Mouse (Mus musculus): ENCODE measurements around the gene Zc3hav1l. TPM values are rescaled to one million over a fixed set of nuclear protein-coding genes. Genes with fewer than 3 reads are reported as not detected.

The Zc3hav1l gene
- polyA plus RNA-seq, 1 experiment from 2014 or later: 8.7 TPM

- peaks cover 11 to 12% of the 10 kb centered on the region in 2 experiments for H3K4me1 ChIP-seq (ENCODE audit: control insufficient read depth in 2 of 2, insufficient read depth in 2 of 2, low read length in 2 of 2)
- no peak for ATAC-seq (ENCODE audit: insufficient number of reproducible peaks, insufficient read depth, low FRiP score, low read depth)
- H3K4me3 ChIP-seq (ENCODE audit: control insufficient read depth in 1 of 2, insufficient read depth in 1 of 2, low read depth in 1 of 2, low read length in 2 of 2): no peak overlapping the region
- peaks cover 19% of the 10 kb centered on the region for H3K36me3 ChIP-seq (ENCODE audit: control insufficient read depth, insufficient read depth, low read length)
- no peaks in the 10 kb centered on the region for H3K9me3 ChIP-seq (ENCODE audit: control insufficient read depth, low read length)
- no peak overlapping the region for H3K9ac ChIP-seq (ENCODE audit: low read length)
- H3K27ac ChIP-seq (replicated peaks in 1 of 2; ENCODE audit: control insufficient read depth in 1 of 2, insufficient read depth in 1 of 2, low read depth in 2 of 2, low read length in 2 of 2): no peak overlapping the region
- 67% methylated on average over 2 of the region's 2 CpGs for WGBS
- H3K4me2 ChIP-seq (ENCODE audit: low read length): no peak overlapping the region
- no peaks in the 10 kb centered on the region for H3K27me3 ChIP-seq (ENCODE audit: control insufficient read depth, insufficient read depth, low read length)
Observed at GRCm38 (mm10) chr6:38339078-38339477, 40.0 kb upstream of the Zc3hav1l start.

DNA sequence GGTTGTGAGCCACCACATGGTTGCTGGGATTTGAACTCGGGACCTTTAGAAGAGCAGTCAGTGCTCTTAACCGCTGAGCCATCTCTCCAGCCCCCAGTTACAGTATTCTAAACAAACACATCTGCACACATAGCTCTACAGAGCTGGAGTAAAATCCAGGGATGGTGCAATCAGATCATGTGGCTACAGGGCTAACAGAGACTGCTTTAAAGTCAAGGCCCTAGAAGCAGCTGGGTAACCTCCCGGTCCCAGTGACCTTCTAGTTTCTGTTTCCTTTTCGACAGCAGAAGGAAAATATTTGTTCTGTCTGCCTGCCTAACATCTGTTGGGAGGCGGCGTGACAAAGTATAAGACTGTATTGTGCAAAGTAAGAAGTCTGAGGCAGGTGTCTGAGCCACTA, 38.9 kb upstream of the Zc3hav1l start:
- peaks cover 19% of the 10 kb centered on the region for H3K36me3 ChIP-seq (ENCODE audit: control insufficient read depth, insufficient read depth, low read length)
- no peak overlapping the region for H3K4me2 ChIP-seq (ENCODE audit: low read length)
- no peak overlapping the region for H3K4me3 ChIP-seq (ENCODE audit: control insufficient read depth in 1 of 2, insufficient read depth in 1 of 2, low read depth in 1 of 2, low read length in 2 of 2)
- WGBS: 76% methylated on average over 6 of the region's 6 CpGs
- peaks cover 9 to 11% of the 10 kb centered on the region in 2 experiments for H3K4me1 ChIP-seq (ENCODE audit: control insufficient read depth in 2 of 2, insufficient read depth in 2 of 2, low read length in 2 of 2)
- no peak for ATAC-seq (ENCODE audit: insufficient number of reproducible peaks, insufficient read depth, low FRiP score, low read depth)
- no peaks in the 10 kb centered on the region for H3K9me3 ChIP-seq (ENCODE audit: control insufficient read depth, low read length)
- no peak overlapping the region for H3K27ac ChIP-seq (replicated peaks in 1 of 2; ENCODE audit: control insufficient read depth in 1 of 2, insufficient read depth in 1 of 2, low read depth in 2 of 2, low read length in 2 of 2)
- H3K27me3 ChIP-seq (ENCODE audit: control insufficient read depth, insufficient read depth, low read length): no peaks in the 10 kb centered on the region
- no peak overlapping the region for H3K9ac ChIP-seq (ENCODE audit: low read length)

GRCm38 (mm10) chr6:38337166-38337705, 38.2 kb upstream of the Zc3hav1l start:
- no peak overlapping the region for H3K9ac ChIP-seq (ENCODE audit: low read length)
- H3K4me2 ChIP-seq (ENCODE audit: low read length): no peak overlapping the region
- H3K36me3 ChIP-seq (ENCODE audit: control insufficient read depth, insufficient read depth, low read length): peaks cover 22% of the 10 kb centered on the region
- no peak for ATAC-seq (ENCODE audit: insufficient number of reproducible peaks, insufficient read depth, low FRiP score, low read depth)
- H3K27me3 ChIP-seq (ENCODE audit: control insufficient read depth, insufficient read depth, low read length): no peaks in the 10 kb centered on the region
- no peak overlapping the region for H3K4me3 ChIP-seq (ENCODE audit: control insufficient read depth in 1 of 2, insufficient read depth in 1 of 2, low read depth in 1 of 2, low read length in 2 of 2)
- H3K4me1 ChIP-seq (ENCODE audit: control insufficient read depth in 2 of 2, insufficient read depth in 2 of 2, low read length in 2 of 2): peaks cover 6 to 8% of the 10 kb centered on the region in 2 experiments
- WGBS: 88% methylated on average over 4 of the region's 4 CpGs
- H3K9me3 ChIP-seq (ENCODE audit: control insufficient read depth, low read length): no peaks in the 10 kb centered on the region
- no peak overlapping the region for H3K27ac ChIP-seq (replicated peaks in 1 of 2; ENCODE audit: control insufficient read depth in 1 of 2, insufficient read depth in 1 of 2, low read depth in 2 of 2, low read length in 2 of 2)

- Histone ChIP-seq H3K4me2 (ENCODE audit: low read length) (no peak overlapping the region), H3K27ac (replicated peaks in 1 of 2; ENCODE audit: control insufficient read depth in 1 of 2, insufficient read depth in 1 of 2, low read depth in 2 of 2, low read length in 2 of 2) (no peak overlapping the region), H3K4me1 (ENCODE audit: control insufficient read depth in 2 of 2, insufficient read depth in 2 of 2, low read length in 2 of 2) (no peaks in the 10 kb centered on the region), H3K4me3 (ENCODE audit: control insufficient read depth in 1 of 2, insufficient read depth in 1 of 2, low read depth in 1 of 2, low read length in 2 of 2) (no peak overlapping the region), H3K27me3 (ENCODE audit: control insufficient read depth, insufficient read depth, low read length) (no peaks in the 10 kb centered on the region), H3K36me3 (ENCODE audit: control insufficient read depth, insufficient read depth, low read length) (peaks cover 29% of the 10 kb centered on the region), H3K9me3 (ENCODE audit: control insufficient read depth, low read length) (no peaks in the 10 kb centered on the region), H3K9ac (ENCODE audit: low read length) (no peak overlapping the region)
- 84% methylated on average over 6 of the region's 6 CpGs for WGBS
- ATAC-seq (ENCODE audit: insufficient number of reproducible peaks, insufficient read depth, low FRiP score, low read depth): no peak
Observed at GRCm38 (mm10) chr6:38335264-38335663, 36.2 kb upstream of the Zc3hav1l start.

GRCm38 (mm10) chr6:38326596-38326995, 27.5 kb upstream of the Zc3hav1l start:
- no peak for ATAC-seq (ENCODE audit: insufficient number of reproducible peaks, insufficient read depth, low FRiP score, low read depth)
- H3K4me2 ChIP-seq (ENCODE audit: low read length): no peak overlapping the region
- H3K9ac ChIP-seq (ENCODE audit: low read length): no peak overlapping the region
- H3K27ac ChIP-seq (replicated peaks in 1 of 2; ENCODE audit: control insufficient read depth in 1 of 2, insufficient read depth in 1 of 2, low read depth in 2 of 2, low read length in 2 of 2): no peak overlapping the region
- no peaks in the 10 kb centered on the region for H3K9me3 ChIP-seq (ENCODE audit: control insufficient read depth, low read length)
- WGBS: 27% methylated on average over 4 of the region's 4 CpGs
- peaks cover 19% of the 10 kb centered on the region for H3K36me3 ChIP-seq (ENCODE audit: control insufficient read depth, insufficient read depth, low read length)
- H3K4me1 ChIP-seq (ENCODE audit: control insufficient read depth in 2 of 2, insufficient read depth in 2 of 2, low read length in 2 of 2): no peaks in the 10 kb centered on the region
- H3K27me3 ChIP-seq (ENCODE audit: control insufficient read depth, insufficient read depth, low read length): no peaks in the 10 kb centered on the region
- no peak overlapping the region for H3K4me3 ChIP-seq (ENCODE audit: control insufficient read depth in 1 of 2, insufficient read depth in 1 of 2, low read depth in 1 of 2, low read length in 2 of 2)

DNA sequence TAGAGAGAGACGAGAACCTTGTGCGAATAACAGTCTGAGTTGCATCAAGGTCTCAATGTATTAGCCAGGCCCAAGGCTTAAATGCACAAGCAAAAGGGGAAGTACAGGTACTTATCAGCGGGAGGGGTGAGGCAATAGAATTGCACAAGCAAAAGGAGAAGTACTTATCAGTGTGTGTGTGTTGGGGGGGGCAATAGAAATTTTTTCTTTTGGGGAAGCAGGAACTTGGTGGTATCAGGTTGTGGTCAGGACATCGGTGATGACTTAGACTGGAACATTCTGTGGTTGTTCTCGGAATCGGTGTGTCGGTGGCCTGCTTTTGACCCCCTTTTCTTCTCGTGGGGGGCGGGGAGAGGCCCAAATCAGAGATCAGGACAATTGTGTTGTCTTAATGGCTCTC, 21.6 kb upstream of the Zc3hav1l start:
- no peak for ATAC-seq (ENCODE audit: insufficient number of reproducible peaks, insufficient read depth, low FRiP score, low read depth)
- Histone ChIP-seq H3K27ac (replicated peaks in 1 of 2; ENCODE audit: control insufficient read depth in 1 of 2, insufficient read depth in 1 of 2, low read depth in 2 of 2, low read length in 2 of 2) (no peak overlapping the region), H3K9ac (ENCODE audit: low read length) (no peak overlapping the region), H3K4me1 (ENCODE audit: control insufficient read depth in 2 of 2, insufficient read depth in 2 of 2, low read length in 2 of 2) (no peaks in the 10 kb centered on the region), H3K27me3 (ENCODE audit: control insufficient read depth, insufficient read depth, low read length) (no peaks in the 10 kb centered on the region), H3K4me2 (ENCODE audit: low read length) (no peak overlapping the region), H3K36me3 (ENCODE audit: control insufficient read depth, insufficient read depth, low read length) (peaks cover 32% of the 10 kb centered on the region), H3K9me3 (ENCODE audit: control insufficient read depth, low read length) (no peaks in the 10 kb centered on the region), H3K4me3 (ENCODE audit: control insufficient read depth in 1 of 2, insufficient read depth in 1 of 2, low read depth in 1 of 2, low read length in 2 of 2) (no peak overlapping the region)
- whole genome bisulfite sequencing: 85% methylated on average over 9 of the region's 9 CpGs

- WGBS: 86% methylated on average over 4 of the region's 4 CpGs
- Histone ChIP-seq H3K36me3 (ENCODE audit: control insufficient read depth, insufficient read depth, low read length) (peaks cover 18% of the 10 kb centered on the region), H3K9me3 (ENCODE audit: control insufficient read depth, low read length) (no peaks in the 10 kb centered on the region), H3K4me3 (ENCODE audit: control insufficient read depth in 1 of 2, insufficient read depth in 1 of 2, low read depth in 1 of 2, low read length in 2 of 2) (no peak overlapping the region), H3K27me3 (ENCODE audit: control insufficient read depth, insufficient read depth, low read length) (no peaks in the 10 kb centered on the region), H3K27ac (replicated peaks in 1 of 2; ENCODE audit: control insufficient read depth in 1 of 2, insufficient read depth in 1 of 2, low read depth in 2 of 2, low read length in 2 of 2) (no peak overlapping the region), H3K4me2 (ENCODE audit: low read length) (no peak overlapping the region), H3K4me1 (ENCODE audit: control insufficient read depth in 2 of 2, insufficient read depth in 2 of 2, low read length in 2 of 2) (no peaks in the 10 kb centered on the region), H3K9ac (ENCODE audit: low read length) (no peak overlapping the region)
- ATAC-seq (ENCODE audit: insufficient number of reproducible peaks, insufficient read depth, low FRiP score, low read depth): no peak
Observed at GRCm38 (mm10) chr6:38316050-38316449, 17.0 kb upstream of the Zc3hav1l start.

DNA sequence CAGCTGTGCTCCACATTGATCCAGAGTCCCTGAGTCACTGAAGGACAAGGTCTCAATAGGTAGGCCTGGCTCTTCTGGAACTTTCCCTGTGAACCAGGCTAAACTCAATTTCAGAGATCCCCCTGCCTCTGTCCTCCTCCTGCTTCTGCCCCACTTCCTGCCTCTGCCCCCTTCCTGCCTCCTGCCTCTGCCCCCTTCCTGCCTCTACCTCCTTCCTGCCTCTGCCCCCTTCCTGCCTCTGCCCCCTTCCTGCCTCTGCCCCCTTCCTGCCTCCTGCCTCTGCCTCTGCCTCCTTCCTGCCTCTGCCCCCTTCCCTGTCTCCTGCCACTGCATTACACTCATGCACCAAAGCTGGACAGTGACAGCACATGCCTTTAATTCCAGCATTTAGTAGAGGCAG, 10.7 kb upstream of the Zc3hav1l start:
- Histone ChIP-seq H3K4me1 (ENCODE audit: control insufficient read depth in 2 of 2, insufficient read depth in 2 of 2, low read length in 2 of 2) (no peaks in the 10 kb centered on the region), H3K4me3 (ENCODE audit: control insufficient read depth in 1 of 2, insufficient read depth in 1 of 2, low read depth in 1 of 2, low read length in 2 of 2) (no peak overlapping the region), H3K4me2 (ENCODE audit: low read length) (no peak overlapping the region), H3K9me3 (ENCODE audit: control insufficient read depth, low read length) (no peaks in the 10 kb centered on the region), H3K9ac (ENCODE audit: low read length) (no peak overlapping the region), H3K27me3 (ENCODE audit: control insufficient read depth, insufficient read depth, low read length) (no peaks in the 10 kb centered on the region), H3K36me3 (ENCODE audit: control insufficient read depth, insufficient read depth, low read length) (peaks cover 8% of the 10 kb centered on the region), H3K27ac (replicated peaks in 1 of 2; ENCODE audit: control insufficient read depth in 1 of 2, insufficient read depth in 1 of 2, low read depth in 2 of 2, low read length in 2 of 2) (no peak overlapping the region)
- no peak for ATAC-seq (ENCODE audit: insufficient number of reproducible peaks, insufficient read depth, low FRiP score, low read depth)
